Mouse (Mus musculus) heart, postnatal 25 days (tissue): Measurements from ENCODE around the gene Tdrd9. TPM values are rescaled to one million over a fixed set of nuclear protein-coding genes. Genes with fewer than 3 reads are reported as not detected.
A peak's percentile ranks its signal among the peaks of the same experiment; 100 is the strongest.

ENCODE experiments used
- DNase-seq: peaks from one replicate; pipeline ENCODE4 v3.0.0; 2022; ENCODE audit warnings: low spot score
- intact Hi-C: fragments of 180-260 bp; cut with DNase I; formaldehyde crosslinking; loops from one replicate; pipeline ENCODE4 v1.15.1; 2025
- total RNA-seq, 2 experiments: library from RNA; stranded (reverse); gene quantifications; 2 replicates each; pipeline ENCODE4 v1.2.3; 2021

The Tdrd9 gene
- total RNA-seq, 2 experiments from 2014 or later = 0.08 to 0.13 TPM

GRCm38 (mm10) chr12:112096051-112096732 lies 124.8 kb downstream of the Tdrd9 start:
- DNase-seq = peak; percentile 63
- intact Hi-C loops = no loop called here

GRCm38 (mm10) chr12:112096733-112097117 lies 125.4 kb downstream of the Tdrd9 start:
- DNase-seq = no peak

GRCm38 (mm10) chr12:112100106-112100505 lies 128.7 kb downstream of the Tdrd9 start:
- intact Hi-C loops = no loop called here
- no peak for DNase-seq

More at GRCm38 (mm10) chr12:112096733-112097117, 125.4 kb downstream of the Tdrd9 start:
- intact Hi-C loops = no loop called here

- intact Hi-C loops = no loop called here
- DNase-seq = no peak
Measured at GRCm38 (mm10) chr12:112101045-112101444, 129.7 kb downstream of the Tdrd9 start.

- no peak for DNase-seq
- intact Hi-C loops = no loop called here
Measured at GRCm38 (mm10) chr12:112103179-112103578, 131.8 kb downstream of the Tdrd9 start.

- intact Hi-C loops = no loop called here
Measured at GRCm38 (mm10) chr12:112104890-112105289, 133.5 kb downstream of the Tdrd9 start.

GRCm38 (mm10) chr12:112106541-112106971 lies 135.2 kb downstream of the Tdrd9 start, which contains the start of gene Aspg:
Gene Aspg, plus strand, starts transcription at chr12:112106679.
- intact Hi-C loops = no loop called here
- DNase-seq = no peak

More at GRCm38 (mm10) chr12:112104890-112105289, 133.5 kb downstream of the Tdrd9 start:
- DNase-seq = no peak

- no peak for DNase-seq
- intact Hi-C loops = no loop called here
Measured at GRCm38 (mm10) chr12:112107685-112108084, 136.3 kb downstream of the Tdrd9 start.

- DNase-seq = no peak
- intact Hi-C loops = no loop called here
Measured at GRCm38 (mm10) chr12:112108696-112109445, 137.5 kb downstream of the Tdrd9 start.

GRCm38 (mm10) chr12:112109701-112110100 lies 138.3 kb downstream of the Tdrd9 start:
- no peak for DNase-seq

GRCm38 (mm10) chr12:112111323-112111722 lies 140.0 kb downstream of the Tdrd9 start:
- no peak for DNase-seq
- intact Hi-C loops = no loop called here

More at GRCm38 (mm10) chr12:112109701-112110100, 138.3 kb downstream of the Tdrd9 start:
- intact Hi-C loops = no loop called here

- intact Hi-C loops = no loop called here
- no peak for DNase-seq
Measured at GRCm38 (mm10) chr12:112112235-112112634, 140.9 kb downstream of the Tdrd9 start.

- intact Hi-C loops = loop anchor here (1.0 kb wide), 2 partner anchors 27 to 430 kb away; no protein-coding TSS in a partner anchor
- no peak for DNase-seq
Measured at GRCm38 (mm10) chr12:112112686-112113396, 141.5 kb downstream of the Tdrd9 start.

- peak; percentile 62 for DNase-seq
- intact Hi-C loops = loop anchor here (1.0 to 2.0 kb wide), 3 partner anchors 27 to 430 kb away; no protein-coding TSS in a partner anchor
Measured at GRCm38 (mm10) chr12:112113710-112114109, 142.4 kb downstream of the Tdrd9 start.

- intact Hi-C loops = no loop called here
- no peak for DNase-seq
Measured at GRCm38 (mm10) chr12:112117006-112117405, 145.6 kb downstream of the Tdrd9 start.

GRCm38 (mm10) chr12:112117649-112118048 lies 146.3 kb downstream of the Tdrd9 start:
- intact Hi-C loops = no loop called here
- no peak for DNase-seq
